ENCODE assay signal across 8 mouse cellular contexts in genomic region chr1:90998891-90999611, GRCm38 (mm10). TPM values are rescaled to one million over a fixed set of nuclear protein-coding genes. Genes with fewer than 3 reads are reported as not detected.
DNase-seq lines count a peak whose midpoint lies in the region; ATAC-seq and TF ChIP-seq lines count a peak whose summit lies in the region.

No protein-coding gene starts in this region.

- peaks cover 4% of the 10 kb centered on the region; the same call in 1 of the 2 replicates for H3K9me3 ChIP-seq in heart, embryonic 10.5 days
- no peaks in the 10 kb centered on the region for H3K9me3 ChIP-seq in ES-E14 (ENCODE audit: control insufficient read depth, insufficient read depth, low read depth, low read length)
- no peaks in the 10 kb centered on the region for H3K9me3 ChIP-seq in forebrain, embryonic 12.5 days
- 0 out of 2 replicates have a peak, but pooled peaks cover 4% of the 10 kb centered on the region for H3K9me3 ChIP-seq in limb, embryonic 12.5 days
- no peaks in the 10 kb centered on the region for H3K9me3 ChIP-seq in neural tube, embryonic 12.5 days

- WGBS in heart, embryonic 10.5 days, result 3% methylated on average over 41 of the region's 41 CpGs
- WGBS in forebrain, embryonic 12.5 days, result 2% methylated on average over 40 of the region's 41 CpGs
- 2% methylated on average over 40 of the region's 41 CpGs for WGBS in limb, embryonic 12.5 days
- WGBS in neural tube, embryonic 12.5 days, result 3% methylated on average over 41 of the region's 41 CpGs

- H3K9ac ChIP-seq in ES-E14 (ENCODE audit: insufficient read depth, low read depth, low read length, poor library complexity, severe bottlenecking), result peak overlapping the region; percentile 73
- peak overlapping the region; percentile 77 for H3K9ac ChIP-seq in forebrain, embryonic 12.5 days
- peak overlapping the region; percentile 78 for H3K9ac ChIP-seq in limb, embryonic 12.5 days (replicated peaks)
- H3K9ac ChIP-seq in neural tube, embryonic 12.5 days, result peak overlapping the region; percentile 83

- H3K27ac ChIP-seq in heart, embryonic 10.5 days, result peak overlapping the region; percentile 93
- H3K27ac ChIP-seq in ES-E14 (ENCODE audit: insufficient read depth, low read depth, low read length, poor library complexity, severe bottlenecking), result no peak overlapping the region
- H3K27ac ChIP-seq in forebrain, embryonic 12.5 days, result no peak overlapping the region
- H3K27ac ChIP-seq in limb, embryonic 12.5 days, result no peak overlapping the region
- no peak overlapping the region for H3K27ac ChIP-seq in neural tube, embryonic 12.5 days

- ATAC-seq in forebrain, embryonic 12.5 days (ENCODE audit: low FRiP score), result peak; percentile 85
- ATAC-seq in limb, embryonic 12.5 days (ENCODE audit: insufficient number of reproducible peaks, insufficient read depth, low FRiP score, low TSS enrichment, low read depth), result 0 out of 2 replicates have a peak, but pooled peaks have one; percentile 24
- ATAC-seq in neural tube, embryonic 12.5 days (ENCODE audit: low FRiP score, low read depth), result peak; percentile 65

- in situ Hi-C loops in ES-E14 (cut with MboI; ENCODE audit: low sequenced_read_pairs in 2 of 2, unreplicated experiment in 2 of 2), result no loop called here

- peak; percentile 75 for DNase-seq in heart, embryonic 10.5 days (ENCODE audit: low spot score)
- DNase-seq in heart, adult 9 months (ENCODE audit: low spot score in 2 of 2), result no peak
- no peak for DNase-seq in ES-E14 (ENCODE audit: low read depth, low spot score)
- no peak for DNase-seq in gastrocnemius, postnatal 25 days
- DNase-seq in spleen, postnatal 36 days (ENCODE audit: low spot score in 2 of 2), result no peak

- peaks cover 4% of the 10 kb centered on the region; the same call in 1 of the 2 replicates for H3K36me3 ChIP-seq in heart, embryonic 10.5 days
- no peaks in the 10 kb centered on the region for H3K36me3 ChIP-seq in ES-E14 (ENCODE audit: control insufficient read depth, insufficient read depth, low read length, poor library complexity, severe bottlenecking)
- H3K36me3 ChIP-seq in forebrain, embryonic 12.5 days (replicated peaks), result no peaks in the 10 kb centered on the region
- no peaks in the 10 kb centered on the region for H3K36me3 ChIP-seq in limb, embryonic 12.5 days
- H3K36me3 ChIP-seq in neural tube, embryonic 12.5 days, result no peaks in the 10 kb centered on the region

- H3K27me3 ChIP-seq in heart, embryonic 10.5 days (ENCODE audit: insufficient read depth, poor library complexity, severe bottlenecking), result 0 out of 2 replicates have a peak, but pooled peaks cover 4% of the 10 kb centered on the region
- H3K27me3 ChIP-seq in forebrain, embryonic 12.5 days, result peaks cover 15% of the 10 kb centered on the region
- H3K27me3 ChIP-seq in limb, embryonic 12.5 days, result peaks cover 6% of the 10 kb centered on the region; the same call in 1 of the 2 replicates
- no peaks in the 10 kb centered on the region for H3K27me3 ChIP-seq in neural tube, embryonic 12.5 days (replicated peaks)

- H3K4me1 ChIP-seq in heart, embryonic 10.5 days, result peaks cover 56% of the 10 kb centered on the region
- H3K4me1 ChIP-seq in ES-E14 (ENCODE audit: control insufficient read depth in 2 of 2, insufficient read depth in 2 of 2, low read length in 2 of 2, poor library complexity in 1 of 2), result 0 out of 4 replicates have a peak, but pooled peaks cover 0 to 1% of the 10 kb centered on the region in 2 experiments
- peaks cover 22% of the 10 kb centered on the region for H3K4me1 ChIP-seq in forebrain, embryonic 12.5 days
- peaks cover 15% of the 10 kb centered on the region for H3K4me1 ChIP-seq in limb, embryonic 12.5 days (replicated peaks)
- H3K4me1 ChIP-seq in neural tube, embryonic 12.5 days, result peaks cover 22% of the 10 kb centered on the region

- H3K4me3 ChIP-seq in heart, embryonic 10.5 days, result peak overlapping the region; percentile 80
- H3K4me3 ChIP-seq in ES-E14 (ENCODE audit: insufficient read depth in 1 of 2, low read depth in 1 of 2, low read length in 2 of 2, poor library complexity in 1 of 2, severe bottlenecking in 1 of 2), result peak overlapping the region; percentile 53 to 70
- peak overlapping the region; percentile 70 for H3K4me3 ChIP-seq in forebrain, embryonic 12.5 days (replicated peaks)
- peak overlapping the region; percentile 69 for H3K4me3 ChIP-seq in limb, embryonic 12.5 days (replicated peaks)
- H3K4me3 ChIP-seq in neural tube, embryonic 12.5 days, result peak overlapping the region; percentile 70

- H3K4me2 ChIP-seq in forebrain, embryonic 12.5 days, result peak overlapping the region; percentile 97
- peak overlapping the region; percentile 97 for H3K4me2 ChIP-seq in limb, embryonic 12.5 days
- peak overlapping the region; percentile 96 for H3K4me2 ChIP-seq in neural tube, embryonic 12.5 days (replicated peaks)

TF ChIP-seq in ES-E14, 5 proteins besides CTCF, POLR2A, EP300 and RAD21:
- TF ChIP-seq CHD2 (IDR thresholded peaks at IDR 0.05; ENCODE audit: low read depth, low read length) (no peak), HCFC1 (IDR thresholded peaks at IDR 0.05; ENCODE audit: borderline replicate concordance, insufficient read depth, low read length) (no peak), MAFK (IDR thresholded peaks at IDR 0.05; ENCODE audit: insufficient read depth, low read depth, low read length) (no peak), ZC3H11A (IDR thresholded peaks at IDR 0.05; ENCODE audit: borderline replicate concordance, low read depth, low read length) (no peak), ZNF384 (IDR thresholded peaks at IDR 0.05; ENCODE audit: low read depth, low read length) (no peak)
TF ChIP-seq in ES-E14: peak in this region for 0.

RNA-seq across cellular contexts. Expression of gene Lrrfip1, which starts 0.5 kb away (rescaled TPM):
- polyA plus RNA-seq in heart, embryonic 10.5 days (2016; fragmentation: Nextera tagmentation; extraction: Ambion mirVana), result 91.6 and 129 TPM in 2 replicates
- total RNA-seq in ES-E14 (2012; rRNA removed), result 20.5 and 31.5 TPM in 2 replicates
- polyA plus RNA-seq in forebrain, embryonic 12.5 days (2016; fragmentation: Nextera tagmentation; extraction: Ambion mirVana), result 19.6 and 19.9 TPM in 2 replicates
- polyA plus RNA-seq in limb, embryonic 12.5 days (2016; fragmentation: Nextera tagmentation; extraction: Ambion mirVana), result 28.3 and 29.9 TPM in 2 replicates
- 27.6 and 27.9 TPM in 2 replicates for polyA plus RNA-seq in neural tube, embryonic 12.5 days (2016; fragmentation: Nextera tagmentation; extraction: Ambion mirVana)
- total RNA-seq in gastrocnemius, postnatal 25 days (2021), result 100 to 1,000 TPM; 143 to 163 TPM

RNA-seq across cellular contexts. Expression of gene Rab17, which starts 29.6 kb away (rescaled TPM):
- 0.71 and 0.94 TPM in 2 replicates for polyA plus RNA-seq in heart, embryonic 10.5 days (2016; fragmentation: Nextera tagmentation; extraction: Ambion mirVana)
- 0.62 and 0.63 TPM in 2 replicates for total RNA-seq in ES-E14 (2012; rRNA removed)
- polyA plus RNA-seq in forebrain, embryonic 12.5 days (2016; fragmentation: Nextera tagmentation; extraction: Ambion mirVana), result 0.21 TPM in 1 of 2 replicates, not detected in the other
- polyA plus RNA-seq in limb, embryonic 12.5 days (2016; fragmentation: Nextera tagmentation; extraction: Ambion mirVana), result 0.76 and 0.98 TPM in 2 replicates
- not detected in 2 replicates for polyA plus RNA-seq in neural tube, embryonic 12.5 days (2016; fragmentation: Nextera tagmentation; extraction: Ambion mirVana)
- total RNA-seq in gastrocnemius, postnatal 25 days (2021), result not detected

RNA-seq across cellular contexts. Expression of gene Prlh, which starts 46.1 kb away (rescaled TPM):
- not detected in 2 replicates for polyA plus RNA-seq in heart, embryonic 10.5 days (2016; fragmentation: Nextera tagmentation; extraction: Ambion mirVana)
- total RNA-seq in ES-E14 (2012; rRNA removed), result not detected in 2 replicates
- not detected in 2 replicates for polyA plus RNA-seq in forebrain, embryonic 12.5 days (2016; fragmentation: Nextera tagmentation; extraction: Ambion mirVana)
- not detected in 2 replicates for polyA plus RNA-seq in limb, embryonic 12.5 days (2016; fragmentation: Nextera tagmentation; extraction: Ambion mirVana)
- not detected in 2 replicates for polyA plus RNA-seq in neural tube, embryonic 12.5 days (2016; fragmentation: Nextera tagmentation; extraction: Ambion mirVana)
- total RNA-seq in gastrocnemius, postnatal 25 days (2021), result not detected

Comparison
In these comparisons a context has a peak if more than half of its experiments do, and no peak if none do; other contexts are left out.
1. ATAC-seq: peak in every context shown above with its lines; median percentile 85 in forebrain, embryonic 12.5 days; 65 in neural tube, embryonic 12.5 days; 24 in limb, embryonic 12.5 days.